Mouse (Mus musculus) limb, embryonic 15.5 days (tissue): ENCODE measurements around the gene Tctex1d4. TPM values are rescaled to one million over a fixed set of nuclear protein-coding genes. Genes with fewer than 3 reads are reported as not detected.

Experiments used
- ATAC-seq: fragments of 200-750 bp; cut with Nextera tagmentation; 2 replicates; pipeline ENCODE4 v1.8.0; 2017; ENCODE audit warnings: low read depth, moderate TSS enrichment; ENCODE audit not compliant: insufficient number of reproducible peaks, low FRiP score, low TSS enrichment
- H3K27ac ChIP-seq: fragments of 300-500 bp; sonication (generic); 2 replicates; pipeline ENCODE4 v1.5.1; 2015; ENCODE audit warnings: moderate library complexity, mild to moderate bottlenecking, inconsistent platforms
- H3K27me3 ChIP-seq: fragments of 300-500 bp; sonication (generic); 2 replicates; pipeline ENCODE4 v1.6.1; 2015; ENCODE audit warnings: inconsistent platforms
- H3K36me3 ChIP-seq: fragments of 300-500 bp; sonication (generic); 2 replicates; pipeline ENCODE4 v1.6.1; 2015; ENCODE audit warnings: inconsistent platforms
- H3K4me1 ChIP-seq: fragments of 300-500 bp; sonication (generic); 2 replicates; pipeline ENCODE4 v1.6.1; 2015; ENCODE audit warnings: inconsistent platforms
- H3K4me2 ChIP-seq: fragments of 300-500 bp; sonication (generic); 2 replicates; pipeline ENCODE4 v1.6.1; 2015; ENCODE audit warnings: mild to moderate bottlenecking, inconsistent platforms
- H3K4me3 ChIP-seq: fragments of 300-500 bp; sonication (generic); 2 replicates; pipeline ENCODE4 v1.5.1; 2015; ENCODE audit warnings: mild to moderate bottlenecking, inconsistent platforms
- H3K9ac ChIP-seq: fragments of 300-500 bp; sonication (generic); 2 replicates; pipeline ENCODE4 v1.6.1; 2015; ENCODE audit warnings: inconsistent platforms
- H3K9me3 ChIP-seq: fragments of 300-500 bp; sonication (generic); 2 replicates; pipeline ENCODE4 v1.6.1; 2016; ENCODE audit warnings: inconsistent platforms
- WGBS: fragments of 180-500 bp; shearing (Covaris S2); methylation state at CpG from one replicate; pipeline ENCODE4 v1.1.7; 2015; 5-methylcytosine and 5-hydroxymethylcytosine counted together
- polyA plus RNA-seq: library from polyadenylated mRNA; unstranded; fragments of >200 nt; fragmentation: Nextera tagmentation; extraction: Ambion mirVana; gene quantifications from 2 replicates; pipeline ENCODE4 v1.2.1, GENCODE M21; 2015

Tctex1d4 gene
- polyA plus RNA-seq: not detected in 2 replicates

- 83% methylated on average over 9 of the region's 9 CpGs for WGBS
- peaks cover 3% of the 10 kb centered on the region for H3K27me3 ChIP-seq
- ATAC-seq: no peak
- H3K36me3 ChIP-seq: peaks cover 26% of the 10 kb centered on the region
- no peaks in the 10 kb centered on the region for H3K9me3 ChIP-seq
- H3K4me2 ChIP-seq: peak within 1 kb of the TSS; percentile 7; the same call in 1 of the 2 replicates
- peak within 1 kb of the TSS; percentile 92 for H3K27ac ChIP-seq
- H3K4me3 ChIP-seq: no peak within 1 kb of the TSS
- no peak within 1 kb of the TSS for H3K9ac ChIP-seq
- H3K4me1 ChIP-seq: peaks cover 35% of the 10 kb centered on the region
These were observed at the start of gene Tctex1d4 for GRCm38 (mm10) chr4:117126675-117127290. TSS of gene Tctex1d4 (plus strand) at chr4:117126794.

DNA sequence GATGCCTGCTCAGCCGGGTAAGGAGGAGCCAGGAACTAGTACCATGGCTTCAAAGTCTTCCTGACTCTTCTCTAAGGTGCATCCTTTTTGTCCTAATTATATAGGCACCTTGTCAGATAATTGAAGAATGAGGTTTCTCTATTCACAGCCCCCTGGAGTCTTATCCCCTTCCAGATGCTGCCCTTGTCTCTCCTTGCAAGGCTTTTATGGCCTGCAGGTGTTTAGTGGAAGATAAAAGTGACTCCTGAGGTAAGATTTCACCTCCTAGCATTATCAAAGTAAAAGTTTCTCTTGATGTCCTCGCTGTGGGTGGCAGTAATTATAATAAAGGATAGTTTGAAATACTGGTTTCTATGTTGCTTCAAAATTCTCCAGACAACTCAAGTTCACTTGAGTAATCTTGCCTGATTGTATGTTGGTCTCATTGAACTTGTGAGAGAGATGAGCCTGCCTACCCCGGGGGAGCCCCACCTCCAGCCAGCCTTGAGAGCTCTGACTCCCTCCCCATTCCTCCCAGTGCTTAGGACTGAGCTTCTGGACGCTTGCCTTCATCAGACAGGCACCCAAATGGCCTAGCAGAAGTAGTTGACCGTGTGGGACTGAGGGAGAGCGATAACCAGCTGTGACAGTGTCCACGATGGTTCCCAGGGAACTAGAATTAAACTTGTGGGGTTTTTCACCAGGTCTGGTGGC lies 38.5 kb upstream of the Tctex1d4 start:
- Histone ChIP-seq H3K27me3 (no peaks in the 10 kb centered on the region), H3K36me3 (peaks cover 27% of the 10 kb centered on the region), H3K27ac (peak overlapping the region; percentile 40), H3K4me3 (no peak overlapping the region), H3K9me3 (no peaks in the 10 kb centered on the region), H3K9ac (no peak overlapping the region), H3K4me2 (no peak overlapping the region), H3K4me1 (no peaks in the 10 kb centered on the region)
- no peak for ATAC-seq
- WGBS: 61% methylated on average over 7 of the region's 7 CpGs

GRCm38 (mm10) chr4:117090586-117090985 lies 36.0 kb upstream of the Tctex1d4 start:
- H3K4me2 ChIP-seq: no peak overlapping the region
- WGBS: 81% methylated on average over 7 of the region's 7 CpGs
- no peak for ATAC-seq
- no peak overlapping the region for H3K27ac ChIP-seq
- H3K4me1 ChIP-seq: peaks cover 8% of the 10 kb centered on the region
- no peak overlapping the region for H3K9ac ChIP-seq
- H3K4me3 ChIP-seq: no peak overlapping the region
- H3K27me3 ChIP-seq: no peaks in the 10 kb centered on the region
- H3K9me3 ChIP-seq: no peaks in the 10 kb centered on the region
- H3K36me3 ChIP-seq: peaks cover 14% of the 10 kb centered on the region

- ATAC-seq: no peak
- 0 out of 2 replicates have a peak overlapping the region, but pooled peaks have one; percentile 84 for H3K27ac ChIP-seq
These were observed 31.8 kb upstream of the Tctex1d4 start for GRCm38 (mm10) chr4:117094626-117095361.

GRCm38 (mm10) chr4:117095551-117096452 lies 30.8 kb upstream of the Tctex1d4 start, which contains the start of gene Ptch2:
TSS of gene Ptch2 (plus strand) at chr4:117096075.
- ATAC-seq: peak; percentile 83
- H3K4me2 ChIP-seq: peak within 1 kb of the TSS; percentile 95
- 1% methylated on average over 50 of the region's 50 CpGs for WGBS
- peaks cover 3% of the 10 kb centered on the region; the same call in 1 of the 2 replicates for H3K36me3 ChIP-seq
- peaks cover 37% of the 10 kb centered on the region for H3K4me1 ChIP-seq
- H3K9me3 ChIP-seq: no peaks in the 10 kb centered on the region
- H3K4me3 ChIP-seq: peak within 1 kb of the TSS; percentile 65
- no peaks in the 10 kb centered on the region for H3K27me3 ChIP-seq
- H3K9ac ChIP-seq: peak within 1 kb of the TSS; percentile 60
- H3K27ac ChIP-seq: peak within 1 kb of the TSS; percentile 84

More at GRCm38 (mm10) chr4:117094626-117095361, 31.8 kb upstream of the Tctex1d4 start:
- Histone ChIP-seq H3K27me3 (no peaks in the 10 kb centered on the region), H3K4me1 (peaks cover 36% of the 10 kb centered on the region), H3K36me3 (no peaks in the 10 kb centered on the region), H3K9ac (no peak overlapping the region), H3K9me3 (no peaks in the 10 kb centered on the region), H3K4me3 (no peak overlapping the region), H3K4me2 (no peak overlapping the region)
- 62% methylated on average over 3 of the region's 3 CpGs for WGBS

DNA sequence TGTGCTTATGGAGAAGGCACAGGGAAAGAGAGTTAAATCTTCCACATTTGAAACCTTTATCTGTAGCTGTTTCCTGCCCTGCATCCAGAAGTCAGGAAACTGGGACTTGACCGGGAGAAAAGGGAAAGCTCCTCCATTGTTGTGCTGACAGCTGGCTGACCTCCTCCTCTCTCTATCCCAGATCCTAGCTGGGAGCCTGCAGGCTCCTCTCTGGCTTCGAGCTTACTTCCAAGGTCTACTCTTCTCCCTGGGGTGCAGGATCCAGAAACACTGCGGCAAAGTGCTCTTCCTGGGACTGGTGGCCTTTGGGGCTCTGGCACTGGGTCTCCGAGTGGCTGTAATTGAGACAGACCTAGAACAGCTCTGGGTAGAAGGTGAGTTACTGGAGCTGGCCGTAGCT lies 29.9 kb upstream of the Tctex1d4 start:
- H3K4me1 ChIP-seq: peaks cover 46% of the 10 kb centered on the region
- no peaks in the 10 kb centered on the region for H3K27me3 ChIP-seq
- H3K9me3 ChIP-seq: no peaks in the 10 kb centered on the region
- peak overlapping the region; percentile 65 for H3K4me3 ChIP-seq
- H3K9ac ChIP-seq: peak overlapping the region; percentile 60
- no peak for ATAC-seq
- WGBS: 7% methylated on average over 5 of the region's 5 CpGs
- peak overlapping the region; percentile 84; the same call in 1 of the 2 replicates for H3K27ac ChIP-seq
- peaks cover 3% of the 10 kb centered on the region; the same call in 1 of the 2 replicates for H3K36me3 ChIP-seq
- H3K4me2 ChIP-seq: peak overlapping the region; percentile 95

DNA sequence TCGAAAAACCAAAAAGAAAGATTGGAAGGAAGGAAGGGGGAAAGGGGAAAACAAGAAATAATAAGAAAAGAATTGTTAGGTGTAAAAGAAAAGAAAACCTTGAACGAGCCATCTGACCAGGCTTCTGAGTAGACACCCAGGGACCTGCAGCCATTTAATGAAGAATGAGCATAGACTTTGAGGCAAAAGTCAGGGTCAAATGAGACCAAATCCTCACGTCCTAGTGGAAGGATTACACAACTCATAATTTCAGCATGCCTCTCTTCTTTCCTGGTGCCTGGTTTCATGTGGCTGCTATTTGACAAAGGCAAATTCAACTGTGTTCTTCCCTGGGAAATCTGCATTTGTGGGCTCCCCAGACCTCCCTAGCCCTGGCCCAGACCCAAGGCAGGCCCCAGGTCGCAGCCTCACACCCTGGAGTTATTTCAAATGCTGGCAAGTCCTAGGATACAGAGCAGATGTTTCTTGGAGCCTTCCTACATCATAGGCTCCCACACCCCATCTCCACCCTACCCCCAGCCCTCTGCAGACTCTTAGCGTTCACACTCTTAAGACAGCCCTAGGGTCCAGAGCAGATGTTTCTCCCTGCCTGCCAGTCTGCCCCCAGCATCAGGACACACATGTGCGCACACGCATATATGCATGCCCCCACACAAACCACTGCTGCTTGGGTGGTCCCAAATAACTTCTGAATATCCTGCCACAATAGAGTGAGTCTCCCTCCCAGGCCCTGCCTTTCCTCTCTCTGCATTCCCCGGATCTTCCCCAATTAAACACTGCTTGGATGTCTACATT lies 28.4 kb upstream of the Tctex1d4 start:
- WGBS: 29% methylated on average over 8 of the region's 8 CpGs
- H3K9ac ChIP-seq: no peak overlapping the region
- peak overlapping the region; percentile 95 for H3K4me2 ChIP-seq
- H3K27ac ChIP-seq: peak overlapping the region; percentile 35
- H3K4me1 ChIP-seq: peaks cover 47% of the 10 kb centered on the region
- H3K9me3 ChIP-seq: no peaks in the 10 kb centered on the region
- H3K36me3 ChIP-seq: peaks cover 3% of the 10 kb centered on the region; the same call in 1 of the 2 replicates
- ATAC-seq: peak; percentile 44; the same call in 1 of the 2 replicates
- peak overlapping the region; percentile 65 for H3K4me3 ChIP-seq
- H3K27me3 ChIP-seq: no peaks in the 10 kb centered on the region

DNA sequence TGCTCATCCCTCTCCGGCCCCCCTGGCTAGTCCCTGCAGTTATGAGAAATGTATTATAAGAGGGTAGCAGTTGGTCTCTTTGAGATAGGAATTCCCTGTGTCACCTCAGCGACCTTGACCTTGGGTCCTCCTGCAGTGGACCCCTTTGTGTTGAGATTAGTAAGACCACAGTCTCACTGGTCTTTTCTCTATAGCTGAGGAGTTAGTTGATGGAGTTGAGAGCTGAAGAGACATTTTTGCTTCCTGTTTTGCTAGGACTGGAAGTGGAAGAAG lies 27.9 kb upstream of the Tctex1d4 start:
- no peak for ATAC-seq
- Histone ChIP-seq H3K9me3 (no peaks in the 10 kb centered on the region), H3K4me1 (peaks cover 47% of the 10 kb centered on the region), H3K4me2 (peak overlapping the region; percentile 95; the same call in 1 of the 2 replicates), H3K4me3 (no peak overlapping the region), H3K36me3 (peaks cover 3% of the 10 kb centered on the region; the same call in 1 of the 2 replicates), H3K27me3 (no peaks in the 10 kb centered on the region), H3K9ac (no peak overlapping the region), H3K27ac (no peak overlapping the region)
- 61% methylated on average over 2 of the region's 2 CpGs for WGBS

GRCm38 (mm10) chr4:117100036-117100435 lies 26.6 kb upstream of the Tctex1d4 start:
- Histone ChIP-seq H3K27me3 (no peaks in the 10 kb centered on the region), H3K4me2 (no peak overlapping the region), H3K9ac (no peak overlapping the region), H3K36me3 (peaks cover 3% of the 10 kb centered on the region; the same call in 1 of the 2 replicates), H3K9me3 (no peaks in the 10 kb centered on the region), H3K4me3 (no peak overlapping the region), H3K4me1 (peaks cover 49% of the 10 kb centered on the region), H3K27ac (no peak overlapping the region)
- ATAC-seq: no peak
- WGBS: 79% methylated on average over 4 of the region's 4 CpGs

- ATAC-seq: no peak
- WGBS: 36% methylated on average over 7 of the region's 7 CpGs
- Histone ChIP-seq H3K27ac (no peak overlapping the region), H3K9ac (no peak overlapping the region), H3K27me3 (no peaks in the 10 kb centered on the region), H3K9me3 (no peaks in the 10 kb centered on the region), H3K4me3 (no peak overlapping the region), H3K4me1 (peaks cover 40% of the 10 kb centered on the region), H3K4me2 (no peak overlapping the region), H3K36me3 (peaks cover 3% of the 10 kb centered on the region; the same call in 1 of the 2 replicates)
These were observed 25.4 kb upstream of the Tctex1d4 start for GRCm38 (mm10) chr4:117101218-117101617.
